Mouse (Mus musculus) forebrain, embryonic 16.5 days (tissue): Measurements from ENCODE around the gene Ppp1ca. TPM values are rescaled to one million over a fixed set of nuclear protein-coding genes. Genes with fewer than 3 reads are reported as not detected.

Experiments used
- ATAC-seq: fragments of 200-750 bp; cut with Nextera tagmentation; 2 replicates; pipeline ENCODE4 v1.8.0; 2017; ENCODE audit warnings: mild to moderate bottlenecking, moderate library complexity
- H3K27ac ChIP-seq: fragments of 300-500 bp; sonication (generic); 2 replicates; pipeline ENCODE4 v1.5.1; 2014; ENCODE audit warnings: low read length, control low read depth
- H3K27me3 ChIP-seq: fragments of 300-500 bp; sonication (generic); replicated peaks from 2 replicates; pipeline ENCODE4 v1.6.1; 2014; ENCODE audit warnings: low read length; ENCODE audit not compliant: control insufficient read depth, insufficient read depth
- H3K36me3 ChIP-seq: fragments of 300-500 bp; sonication (generic); 2 replicates; pipeline ENCODE4 v1.6.1; 2014; ENCODE audit not compliant: control insufficient read depth, insufficient read depth
- H3K4me1 ChIP-seq: fragments of 300-500 bp; sonication (generic); replicated peaks from 2 replicates; pipeline ENCODE4 v1.6.1; 2014; ENCODE audit warnings: low read length; ENCODE audit not compliant: control insufficient read depth, insufficient read depth
- H3K4me2 ChIP-seq: fragments of 300-500 bp; sonication (generic); 2 replicates; pipeline ENCODE4 v1.6.1; 2014; ENCODE audit warnings: mild to moderate bottlenecking, low read length, control low read depth
- H3K4me3 ChIP-seq: fragments of 300-500 bp; sonication (generic); replicated peaks from 2 replicates; pipeline ENCODE4 v1.5.1; 2014; ENCODE audit warnings: mild to moderate bottlenecking, low read length, control low read depth
- H3K9ac ChIP-seq: fragments of 300-500 bp; sonication (generic); replicated peaks from 2 replicates; pipeline ENCODE4 v1.6.1; 2014; ENCODE audit warnings: low read depth, low read length, control low read depth
- H3K9me3 ChIP-seq: fragments of 300-500 bp; sonication (generic); 2 replicates; pipeline ENCODE4 v1.6.1; 2016; ENCODE audit warnings: low read length; ENCODE audit not compliant: control insufficient read depth
- WGBS: fragments of 180-500 bp; shearing (Covaris S2); extraction: QIAGEN DNeasy Blood & Tissue Kit; methylation state at CpG from one replicate; pipeline ENCODE4 v1.1.7; 2014; 5-methylcytosine and 5-hydroxymethylcytosine counted together
- polyA plus RNA-seq: library from polyadenylated mRNA; unstranded; fragments of >200 nt; fragmentation: Nextera tagmentation; extraction: Ambion mirVana; gene quantifications from 2 replicates; pipeline ENCODE4 v1.2.1, GENCODE M21; 2015

The Ppp1ca gene
- polyA plus RNA-seq, 1 experiment from 2014 or later: 551 TPM

GRCm38 (mm10) chr19:4192251-4192985 lies 553 bp downstream of the Ppp1ca start:
- Histone ChIP-seq H3K36me3 (peaks cover 18% of the 10 kb centered on the region), H3K4me3 (peak overlapping the region; percentile 67), H3K9me3 (no peaks in the 10 kb centered on the region), H3K27me3 (no peaks in the 10 kb centered on the region), H3K4me1 (peaks cover 29% of the 10 kb centered on the region), H3K4me2 (peak overlapping the region; percentile 97), H3K9ac (peak overlapping the region; percentile 91), H3K27ac (peak overlapping the region; percentile 84)
- WGBS: under 1% methylated on average over 46 of the region's 52 CpGs
- ATAC-seq: peak; percentile 58; the same call in 1 of the 2 replicates

DNA sequence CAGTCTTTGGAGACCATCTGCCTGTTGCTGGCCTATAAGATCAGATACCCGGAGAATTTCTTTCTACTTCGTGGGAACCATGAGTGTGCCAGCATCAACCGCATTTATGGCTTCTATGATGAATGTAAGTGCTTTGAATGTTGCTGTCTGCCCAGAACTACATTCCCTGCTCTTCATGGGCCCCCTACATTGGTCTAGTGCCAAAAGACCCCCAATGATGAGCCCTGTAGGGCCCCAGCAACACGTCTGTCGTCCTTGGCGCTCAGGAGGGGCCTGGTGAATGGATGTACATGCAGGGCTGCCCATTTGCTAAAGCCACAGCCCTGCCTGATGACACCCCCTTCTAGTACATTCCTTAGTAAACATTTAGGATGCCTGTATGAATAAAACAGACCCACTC lies 1.3 kb downstream of the Ppp1ca start:
- Histone ChIP-seq H3K4me1 (peaks cover 29% of the 10 kb centered on the region), H3K36me3 (peaks cover 18% of the 10 kb centered on the region), H3K27me3 (no peaks in the 10 kb centered on the region), H3K27ac (no peak overlapping the region), H3K4me2 (peak overlapping the region; percentile 97), H3K4me3 (peak overlapping the region; percentile 67), H3K9ac (peak overlapping the region; percentile 91), H3K9me3 (no peaks in the 10 kb centered on the region)
- 54% methylated on average over 6 of the region's 6 CpGs for WGBS
- ATAC-seq: no peak

DNA sequence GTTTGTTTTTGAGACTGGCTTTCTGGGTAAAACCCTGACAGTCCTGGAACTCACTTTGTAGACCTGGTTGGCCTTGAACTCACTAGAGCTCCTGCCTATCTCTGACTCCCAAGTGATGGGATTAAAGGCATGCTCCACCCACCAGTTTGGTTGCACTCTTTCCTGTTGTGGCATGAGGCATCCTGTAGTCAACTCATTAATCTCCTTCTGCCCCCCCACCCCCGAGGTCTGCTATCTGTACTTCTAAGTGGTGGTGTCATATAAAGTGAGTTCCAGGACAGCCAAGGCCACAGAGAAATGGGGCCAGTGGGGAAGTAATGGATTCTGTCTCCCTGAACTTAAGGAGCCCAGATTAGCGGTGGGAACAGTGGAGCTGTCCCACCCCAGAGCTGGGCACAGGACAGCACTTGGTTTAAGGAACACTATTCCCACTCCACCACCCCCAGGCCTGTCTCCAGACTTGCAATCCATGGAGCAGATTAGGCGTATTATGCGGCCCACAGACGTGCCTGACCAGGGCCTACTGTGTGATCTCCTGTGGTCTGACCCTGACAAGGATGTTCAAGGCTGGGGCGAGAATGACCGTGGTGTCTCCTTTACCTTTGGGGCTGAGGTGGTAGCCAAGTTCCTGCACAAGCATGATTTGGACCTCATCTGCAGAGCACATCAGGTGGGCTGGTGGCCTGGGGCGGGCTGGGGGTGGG lies 2.3 kb downstream of the Ppp1ca start:
- ATAC-seq: no peak
- no peak overlapping the region for H3K4me2 ChIP-seq
- H3K4me1 ChIP-seq: peaks cover 29% of the 10 kb centered on the region
- no peak overlapping the region for H3K9ac ChIP-seq
- H3K4me3 ChIP-seq: no peak overlapping the region
- 93% methylated on average over 8 of the region's 8 CpGs for WGBS
- no peaks in the 10 kb centered on the region for H3K27me3 ChIP-seq
- no peaks in the 10 kb centered on the region for H3K9me3 ChIP-seq
- H3K27ac ChIP-seq: no peak overlapping the region
- H3K36me3 ChIP-seq: peaks cover 18% of the 10 kb centered on the region

DNA sequence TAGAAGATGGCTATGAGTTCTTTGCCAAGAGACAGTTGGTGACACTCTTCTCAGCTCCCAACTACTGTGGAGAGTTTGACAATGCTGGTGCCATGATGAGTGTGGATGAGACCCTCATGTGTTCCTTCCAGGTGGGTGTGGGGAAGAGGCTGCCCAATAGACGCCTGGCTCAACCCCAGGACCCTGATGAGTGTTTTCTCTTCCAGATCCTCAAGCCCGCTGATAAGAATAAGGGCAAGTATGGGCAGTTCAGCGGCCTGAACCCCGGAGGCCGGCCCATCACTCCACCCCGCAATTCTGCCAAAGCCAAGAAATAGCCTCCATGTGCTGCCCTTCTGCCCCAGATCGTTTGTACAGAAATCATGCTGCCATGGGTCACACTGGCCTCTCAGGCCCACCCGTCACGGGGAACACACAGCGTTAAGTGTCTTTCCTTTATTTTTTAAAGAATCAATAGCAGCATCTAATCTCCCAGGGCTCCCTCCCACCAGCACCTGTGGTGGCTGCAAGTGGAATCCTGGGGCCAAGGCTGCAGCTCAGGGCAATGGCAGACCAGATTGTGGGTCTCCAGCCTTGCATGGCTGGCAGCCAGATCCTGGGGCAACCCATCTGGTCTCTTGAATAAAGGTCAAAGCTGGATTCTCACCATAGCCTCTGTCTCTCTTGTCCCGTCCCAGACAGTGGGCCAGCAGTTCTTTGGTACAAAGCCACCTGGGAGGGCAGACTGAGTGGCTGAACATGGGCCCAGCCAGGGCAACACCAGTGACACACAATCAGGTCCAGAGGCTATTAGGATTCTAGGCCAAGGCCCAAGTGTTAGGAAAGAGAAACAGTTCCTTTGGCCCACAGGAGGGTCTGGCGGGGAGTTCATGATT lies 3.1 kb downstream of the Ppp1ca start:
- H3K27me3 ChIP-seq: no peaks in the 10 kb centered on the region
- no peaks in the 10 kb centered on the region for H3K9me3 ChIP-seq
- no peak overlapping the region for H3K4me2 ChIP-seq
- no peak overlapping the region for H3K27ac ChIP-seq
- no peak overlapping the region for H3K4me3 ChIP-seq
- 73% methylated on average over 12 of the region's 12 CpGs for WGBS
- ATAC-seq: no peak
- peaks cover 18% of the 10 kb centered on the region for H3K36me3 ChIP-seq
- no peak overlapping the region for H3K9ac ChIP-seq
- H3K4me1 ChIP-seq: peaks cover 29% of the 10 kb centered on the region

- WGBS: 79% methylated on average over 2 of the region's 2 CpGs
- ATAC-seq: no peak
- H3K9me3 ChIP-seq: no peaks in the 10 kb centered on the region
- H3K27ac ChIP-seq: no peak overlapping the region
- no peak overlapping the region for H3K4me2 ChIP-seq
- peaks cover 18% of the 10 kb centered on the region for H3K36me3 ChIP-seq
- no peak overlapping the region for H3K4me3 ChIP-seq
- peaks cover 40% of the 10 kb centered on the region for H3K4me1 ChIP-seq
- no peak overlapping the region for H3K9ac ChIP-seq
- H3K27me3 ChIP-seq: no peaks in the 10 kb centered on the region
These were observed 4.2 kb downstream of the Ppp1ca start for GRCm38 (mm10) chr19:4196048-4196447.

DNA sequence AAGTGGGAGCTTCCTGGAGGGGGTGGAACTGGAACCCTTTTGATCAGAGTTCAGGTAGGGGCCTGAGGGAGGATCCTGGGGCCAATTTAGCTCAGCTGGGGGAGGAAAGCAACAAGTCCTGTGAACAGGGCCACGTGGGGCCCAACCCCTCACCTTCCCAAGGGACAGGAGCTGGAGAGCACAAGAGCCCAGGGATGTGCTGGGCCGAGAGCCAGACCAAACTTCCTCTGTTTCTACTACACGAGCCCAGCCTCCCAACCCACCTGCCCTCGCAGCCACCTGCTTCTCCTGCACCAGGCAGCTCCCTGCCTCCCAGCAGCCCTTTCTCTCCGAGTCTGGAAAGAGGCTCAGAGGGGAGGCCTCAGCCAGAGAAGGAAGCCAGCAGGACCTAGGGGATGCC lies 4.7 kb downstream of the Ppp1ca start:
- 60% methylated on average over 5 of the region's 5 CpGs for WGBS
- H3K36me3 ChIP-seq: peaks cover 18% of the 10 kb centered on the region
- H3K9ac ChIP-seq: no peak overlapping the region
- peaks cover 39% of the 10 kb centered on the region for H3K4me1 ChIP-seq
- H3K27ac ChIP-seq: no peak overlapping the region
- H3K9me3 ChIP-seq: no peaks in the 10 kb centered on the region
- no peaks in the 10 kb centered on the region for H3K27me3 ChIP-seq
- no peak overlapping the region for H3K4me3 ChIP-seq
- no peak for ATAC-seq
- H3K4me2 ChIP-seq: no peak overlapping the region

DNA sequence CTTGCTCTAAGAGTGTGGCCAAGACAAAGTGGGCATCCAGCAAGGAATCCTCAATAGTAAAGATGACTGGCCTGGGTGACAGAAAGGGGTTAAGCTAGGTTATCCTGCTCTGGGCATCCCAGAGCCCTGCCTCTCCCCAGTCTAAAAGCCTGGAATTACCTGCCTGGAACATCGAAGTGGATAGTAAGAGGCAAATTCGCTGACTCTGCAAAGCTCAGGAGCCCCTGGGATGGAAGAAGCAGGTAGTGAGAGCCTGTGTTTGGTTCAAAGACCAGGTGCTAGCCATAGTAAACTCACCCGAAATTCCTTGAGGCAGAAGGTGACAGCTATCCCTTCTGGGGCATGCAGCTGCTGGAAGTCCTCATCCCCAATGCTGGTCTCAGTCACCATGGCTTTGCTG lies 5.3 kb downstream of the Ppp1ca start:
- Histone ChIP-seq H3K36me3 (peaks cover 18% of the 10 kb centered on the region), H3K27me3 (no peaks in the 10 kb centered on the region), H3K4me1 (peaks cover 44% of the 10 kb centered on the region), H3K9me3 (no peaks in the 10 kb centered on the region), H3K27ac (no peak overlapping the region), H3K4me3 (no peak overlapping the region), H3K4me2 (no peak overlapping the region), H3K9ac (no peak overlapping the region)
- 68% methylated on average over 3 of the region's 3 CpGs for WGBS
- ATAC-seq: no peak

GRCm38 (mm10) chr19:4201291-4201909 lies 9.5 kb downstream of the Ppp1ca start, which contains the start of gene Rad9a:
TSS of gene Rad9a (minus strand) at chr19:4201662.
- peak; percentile 88 for ATAC-seq
- Histone ChIP-seq H3K36me3 (peaks cover 7% of the 10 kb centered on the region; the same call in 1 of the 2 replicates), H3K4me2 (peak within 1 kb of the TSS; percentile 82), H3K9me3 (no peaks in the 10 kb centered on the region), H3K4me1 (peaks cover 27% of the 10 kb centered on the region), H3K4me3 (peak within 1 kb of the TSS; percentile 74), H3K9ac (peak within 1 kb of the TSS; percentile 67), H3K27me3 (peaks cover 2% of the 10 kb centered on the region; the same call in 1 of the 2 replicates), H3K27ac (no peak within 1 kb of the TSS)
- WGBS: under 1% methylated on average over 34 of the region's 34 CpGs
